Mouse (Mus musculus) kidney, embryonic 16.5 days (tissue): ENCODE measurements around the gene Fgb. TPM values are rescaled to one million over a fixed set of nuclear protein-coding genes. Genes with fewer than 3 reads are reported as not detected.

Source experiments
- ATAC-seq: fragments of 200-750 bp; cut with Nextera tagmentation; 2 replicates; pipeline ENCODE4 v1.8.0; 2017; ENCODE audit warnings: moderate TSS enrichment; ENCODE audit not compliant: low FRiP score, low TSS enrichment
- H3K27ac ChIP-seq: fragments of 300-500 bp; sonication (generic); 2 replicates; pipeline ENCODE4 v1.5.1; 2014; ENCODE audit warnings: low read length
- H3K27me3 ChIP-seq: fragments of 300-500 bp; sonication (generic); 2 replicates; pipeline ENCODE4 v1.6.1; 2014; ENCODE audit warnings: low read length, control low read depth, mixed read lengths; ENCODE audit not compliant: insufficient read depth
- H3K36me3 ChIP-seq: fragments of 300-500 bp; sonication (generic); 2 replicates; pipeline ENCODE4 v1.6.1; 2014; ENCODE audit warnings: low read length, control low read depth, mixed read lengths; ENCODE audit not compliant: insufficient read depth
- H3K4me1 ChIP-seq: fragments of 300-500 bp; sonication (generic); 2 replicates; pipeline ENCODE4 v1.6.1; 2014; ENCODE audit warnings: low read length, control low read depth, mixed read lengths; ENCODE audit not compliant: insufficient read depth
- H3K4me2 ChIP-seq: fragments of 300-500 bp; sonication (generic); replicated peaks from 2 replicates; pipeline ENCODE4 v1.6.1; 2014; ENCODE audit warnings: low read depth, low read length
- H3K4me3 ChIP-seq: fragments of 300-500 bp; sonication (generic); 2 replicates; pipeline ENCODE4 v1.5.1; 2014; ENCODE audit warnings: mild to moderate bottlenecking, low read length
- H3K9ac ChIP-seq: fragments of 300-500 bp; sonication (generic); replicated peaks from 2 replicates; pipeline ENCODE4 v1.6.1; 2014; ENCODE audit warnings: low read length
- H3K9me3 ChIP-seq: fragments of 300-500 bp; sonication (generic); 2 replicates; pipeline ENCODE4 v1.6.1; 2016; ENCODE audit warnings: low read length, control low read depth
- WGBS: fragments of 180-500 bp; shearing (Covaris S2); extraction: QIAGEN DNeasy Blood & Tissue Kit; methylation state at CpG from one replicate; pipeline ENCODE4 v1.1.7; 2014; 5-methylcytosine and 5-hydroxymethylcytosine counted together
- polyA plus RNA-seq: library from polyadenylated mRNA; unstranded; fragments of >200 nt; fragmentation: Nextera tagmentation; extraction: Ambion mirVana; gene quantifications from 2 replicates; pipeline ENCODE4 v1.2.1, GENCODE M21; 2015

Gene Fgb
- 3.2 and 3.6 TPM in 2 replicates for polyA plus RNA-seq

DNA sequence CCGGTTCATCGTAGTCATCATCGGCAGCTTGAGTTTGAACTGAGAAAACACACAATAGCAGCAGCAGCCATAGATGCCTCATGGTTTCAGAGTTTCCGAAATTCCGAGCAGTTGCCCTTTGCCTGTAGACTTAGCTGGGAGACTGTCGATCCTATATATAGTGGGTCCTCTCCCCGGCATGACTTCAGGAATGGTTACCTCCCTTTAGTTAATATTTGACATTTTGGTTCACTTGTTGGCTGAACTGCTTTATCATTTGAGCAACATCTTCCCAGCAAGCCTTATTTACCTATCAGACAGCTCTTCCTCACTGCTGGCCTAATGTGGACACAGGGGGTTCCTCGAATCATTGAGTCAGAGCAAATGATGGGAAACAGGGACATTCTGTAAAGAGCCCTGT, at the start of gene Fgb:
Fgb (minus strand) TSS at position 184 of the 400 bp plus-strand sequence.
- no peaks in the 10 kb centered on the region for H3K9me3 ChIP-seq
- no peak for ATAC-seq
- no peak within 1 kb of the TSS for H3K27ac ChIP-seq
- no peak within 1 kb of the TSS for H3K9ac ChIP-seq
- no peaks in the 10 kb centered on the region for H3K4me1 ChIP-seq
- no peaks in the 10 kb centered on the region for H3K36me3 ChIP-seq
- 81% methylated on average over 8 of the region's 8 CpGs for WGBS
- no peaks in the 10 kb centered on the region for H3K27me3 ChIP-seq
- H3K4me3 ChIP-seq, result no peak within 1 kb of the TSS
- no peak within 1 kb of the TSS for H3K4me2 ChIP-seq

DNA sequence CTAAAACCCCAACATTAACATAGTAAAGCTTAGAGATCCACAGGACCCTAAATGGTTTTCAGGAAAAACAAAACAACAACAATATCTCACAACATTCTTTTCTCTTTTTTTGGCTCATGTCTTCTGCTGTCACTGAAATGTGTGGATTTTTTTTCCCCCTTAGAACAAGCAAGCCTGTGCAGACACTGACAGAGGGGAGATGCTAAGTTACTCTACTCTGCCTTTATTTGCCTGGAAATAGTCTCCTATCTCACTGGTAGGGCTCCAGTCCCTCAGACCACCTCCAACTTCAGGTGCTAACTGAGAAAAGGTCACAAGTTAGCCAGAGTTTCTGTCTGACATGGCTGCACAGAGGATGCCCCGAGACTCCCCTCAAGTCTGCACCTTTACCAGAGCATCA, 49.5 kb upstream of the Fgb start:
- Histone ChIP-seq H3K4me2 (peak overlapping the region; percentile 52), H3K27ac (no peak overlapping the region), H3K9me3 (no peaks in the 10 kb centered on the region), H3K27me3 (peaks cover 7% of the 10 kb centered on the region; the same call in 1 of the 2 replicates), H3K9ac (no peak overlapping the region), H3K36me3 (no peaks in the 10 kb centered on the region), H3K4me1 (0 out of 2 replicates have a peak, but pooled peaks cover 3% of the 10 kb centered on the region), H3K4me3 (peak overlapping the region; percentile 24)
- no peak for ATAC-seq
- WGBS, result 97% methylated on average over 1 of the region's 1 CpGs

DNA sequence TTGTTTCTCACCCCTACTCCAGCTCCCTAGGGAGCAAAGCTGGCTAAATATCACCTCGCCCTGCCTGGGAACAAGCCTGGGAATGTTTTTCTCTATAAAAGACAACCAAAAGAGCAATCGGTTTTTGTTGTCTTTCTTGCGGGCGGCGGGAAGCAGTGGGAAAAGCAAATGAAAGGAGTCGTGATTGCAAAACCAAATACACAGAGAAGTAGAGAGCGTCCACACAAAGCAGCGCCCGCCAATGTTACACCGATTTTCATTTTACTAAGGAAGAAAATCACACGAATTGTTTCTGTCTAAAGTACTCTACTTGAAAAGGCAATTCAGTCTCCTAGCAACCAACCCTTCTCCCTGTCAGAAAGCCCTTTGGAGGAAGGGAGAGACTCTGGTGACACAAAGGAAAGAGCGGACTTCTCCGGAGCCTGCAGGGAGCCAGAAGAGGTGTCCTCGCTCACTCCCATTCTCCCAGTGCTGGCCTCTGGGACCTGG, 48.9 kb upstream of the Fgb start:
- Histone ChIP-seq H3K27ac (no peak overlapping the region), H3K9me3 (no peaks in the 10 kb centered on the region), H3K27me3 (peaks cover 7% of the 10 kb centered on the region; the same call in 1 of the 2 replicates), H3K4me3 (peak overlapping the region; percentile 24), H3K36me3 (no peaks in the 10 kb centered on the region), H3K4me2 (peak overlapping the region; percentile 52), H3K9ac (0 out of 2 replicates have a peak overlapping the region, but pooled peaks have one; percentile 41), H3K4me1 (0 out of 2 replicates have a peak, but pooled peaks cover 3% of the 10 kb centered on the region)
- WGBS, result 11% methylated on average over 14 of the region's 14 CpGs
- ATAC-seq, result no peak

DNA sequence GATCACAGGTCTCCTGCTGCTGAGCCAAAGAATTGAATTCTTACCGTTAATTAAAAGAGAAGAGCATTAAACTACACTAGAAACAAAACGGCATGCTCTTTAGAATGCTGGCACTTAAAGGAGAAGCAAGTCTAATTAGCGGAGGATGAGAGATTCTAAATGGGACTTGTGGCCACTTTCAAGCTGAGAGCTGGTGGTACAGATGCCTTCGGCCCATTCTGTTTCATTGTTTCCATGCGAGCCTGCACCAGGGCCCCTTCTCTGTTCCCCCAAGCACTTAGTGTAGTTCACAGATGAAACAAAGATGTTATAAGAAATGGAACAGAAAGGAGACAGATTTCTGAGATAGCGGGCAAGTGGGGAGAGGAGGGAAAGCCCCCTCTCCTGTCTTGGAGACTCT, 47.9 kb upstream of the Fgb start:
- WGBS, result 77% methylated on average over 6 of the region's 6 CpGs
- H3K9me3 ChIP-seq, result no peaks in the 10 kb centered on the region

DNA sequence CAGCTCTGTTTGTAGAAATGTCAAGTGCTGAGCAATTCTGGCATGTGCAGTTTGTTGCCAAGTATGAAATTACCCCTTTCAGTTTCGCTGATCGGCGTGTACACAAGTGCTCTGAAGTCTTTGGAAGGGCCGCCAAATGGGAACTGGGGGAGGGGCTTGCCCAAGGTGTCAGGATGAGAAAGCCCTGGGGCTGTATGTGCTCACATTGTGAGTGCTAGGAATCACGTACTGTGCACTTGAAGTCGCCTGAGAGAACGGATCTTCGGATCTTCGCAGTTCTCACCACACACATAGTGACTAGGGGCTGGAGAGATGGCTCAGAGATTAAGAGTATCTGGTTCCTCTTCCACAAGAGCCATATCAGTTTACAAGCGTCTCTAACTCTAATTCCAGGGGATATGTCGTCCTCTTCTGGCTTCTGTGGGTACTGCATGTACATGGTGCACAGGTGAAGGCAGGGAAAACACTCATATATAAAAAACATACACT, 30.9 kb upstream of the Fgb start:
- ATAC-seq, result peak; percentile 86
- WGBS, result under 1% methylated on average over 11 of the region's 11 CpGs
- no peaks in the 10 kb centered on the region for H3K27me3 ChIP-seq
- H3K36me3 ChIP-seq, result no peaks in the 10 kb centered on the region
- H3K4me2 ChIP-seq, result peak overlapping the region; percentile 61
- H3K9ac ChIP-seq, result peak overlapping the region; percentile 9
- no peak overlapping the region for H3K27ac ChIP-seq
- peaks cover 5% of the 10 kb centered on the region for H3K4me1 ChIP-seq
- H3K9me3 ChIP-seq, result no peaks in the 10 kb centered on the region
- H3K4me3 ChIP-seq, result peak overlapping the region; percentile 40

More for the DNA sequence above, 47.9 kb upstream of the Fgb start:
- Histone ChIP-seq H3K4me1 (0 out of 2 replicates have a peak, but pooled peaks cover 3% of the 10 kb centered on the region), H3K9ac (no peak overlapping the region), H3K36me3 (no peaks in the 10 kb centered on the region), H3K4me3 (no peak overlapping the region), H3K27ac (no peak overlapping the region), H3K27me3 (peaks cover 7% of the 10 kb centered on the region; the same call in 1 of the 2 replicates), H3K4me2 (no peak overlapping the region)
- ATAC-seq, result no peak

DNA sequence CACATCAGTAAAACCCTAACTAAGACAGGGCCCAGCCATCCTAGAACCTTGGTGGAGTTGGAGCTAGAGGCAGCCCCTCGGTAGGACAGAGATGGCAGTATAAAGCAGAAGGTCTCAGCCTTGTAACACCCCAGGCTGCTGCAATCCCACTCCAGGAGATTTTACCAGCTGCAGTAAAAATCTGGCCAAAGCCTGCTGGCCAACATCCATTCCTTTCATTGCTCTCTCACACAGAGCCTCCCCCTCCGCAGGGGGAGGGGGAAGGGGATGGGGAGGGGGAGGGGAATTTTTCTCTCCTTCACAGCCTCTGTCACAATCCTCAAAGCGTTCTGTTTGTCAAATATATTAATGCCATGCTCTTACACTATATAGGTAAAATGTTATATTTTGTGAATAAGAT, 26.9 kb upstream of the Fgb start:
- Histone ChIP-seq H3K9me3 (no peaks in the 10 kb centered on the region), H3K27ac (no peak overlapping the region), H3K4me1 (peaks cover 5% of the 10 kb centered on the region), H3K9ac (no peak overlapping the region), H3K4me2 (no peak overlapping the region), H3K27me3 (no peaks in the 10 kb centered on the region), H3K4me3 (no peak overlapping the region), H3K36me3 (peaks cover 13% of the 10 kb centered on the region; the same call in 1 of the 2 replicates)
- WGBS, result 28% methylated on average over 3 of the region's 3 CpGs
- ATAC-seq, result no peak

DNA sequence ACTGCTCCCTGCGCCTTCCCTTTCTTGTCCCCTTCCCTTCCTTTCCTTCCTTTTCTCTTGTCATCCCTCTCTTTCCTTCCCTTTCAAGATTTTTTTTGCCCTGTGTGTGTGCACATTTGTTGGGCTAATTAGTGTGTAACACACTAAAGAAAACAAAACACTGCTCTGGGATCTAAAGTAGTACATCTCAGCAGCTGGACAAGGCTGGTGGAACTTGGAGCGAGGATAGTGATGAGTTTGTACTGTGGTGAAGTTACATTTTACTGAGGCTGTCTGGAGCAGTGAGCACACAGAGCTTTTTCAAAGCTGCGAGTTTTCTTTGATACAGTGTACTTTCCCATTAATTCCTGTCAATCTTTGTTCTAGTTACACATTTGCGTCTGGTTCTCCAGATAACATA, 20.6 kb upstream of the Fgb start:
- Histone ChIP-seq H3K4me2 (no peak overlapping the region), H3K9me3 (no peaks in the 10 kb centered on the region), H3K27ac (no peak overlapping the region), H3K27me3 (no peaks in the 10 kb centered on the region), H3K9ac (no peak overlapping the region), H3K36me3 (peaks cover 67% of the 10 kb centered on the region), H3K4me1 (no peaks in the 10 kb centered on the region), H3K4me3 (no peak overlapping the region)
- 85% methylated on average over 4 of the region's 4 CpGs for WGBS
- no peak for ATAC-seq

DNA sequence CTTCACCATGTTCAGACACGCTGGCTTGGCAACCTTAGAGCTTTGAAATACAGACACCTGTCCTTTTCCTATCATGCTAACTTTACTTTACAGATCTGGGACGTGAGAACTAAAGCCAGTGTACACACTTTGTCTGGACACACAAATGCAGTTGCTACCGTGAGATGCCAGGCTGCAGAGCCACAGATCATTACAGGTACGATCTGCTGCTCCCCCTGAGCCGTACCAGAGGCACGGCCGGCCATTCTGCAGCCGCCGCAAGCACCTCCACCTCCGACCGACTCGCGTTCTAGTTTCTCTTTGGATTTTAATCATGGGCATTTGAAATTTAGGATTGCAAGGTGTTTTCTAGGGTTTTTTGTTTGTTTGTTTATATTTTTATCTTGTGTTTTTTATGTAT, 19.2 kb upstream of the Fgb start:
- no peak overlapping the region for H3K27ac ChIP-seq
- H3K4me2 ChIP-seq, result no peak overlapping the region
- no peaks in the 10 kb centered on the region for H3K9me3 ChIP-seq
- H3K9ac ChIP-seq, result no peak overlapping the region
- peaks cover 67% of the 10 kb centered on the region for H3K36me3 ChIP-seq
- no peak for ATAC-seq
- no peaks in the 10 kb centered on the region for H3K4me1 ChIP-seq
- WGBS, result 97% methylated on average over 13 of the region's 13 CpGs
- no peaks in the 10 kb centered on the region for H3K27me3 ChIP-seq
- no peak overlapping the region for H3K4me3 ChIP-seq

DNA sequence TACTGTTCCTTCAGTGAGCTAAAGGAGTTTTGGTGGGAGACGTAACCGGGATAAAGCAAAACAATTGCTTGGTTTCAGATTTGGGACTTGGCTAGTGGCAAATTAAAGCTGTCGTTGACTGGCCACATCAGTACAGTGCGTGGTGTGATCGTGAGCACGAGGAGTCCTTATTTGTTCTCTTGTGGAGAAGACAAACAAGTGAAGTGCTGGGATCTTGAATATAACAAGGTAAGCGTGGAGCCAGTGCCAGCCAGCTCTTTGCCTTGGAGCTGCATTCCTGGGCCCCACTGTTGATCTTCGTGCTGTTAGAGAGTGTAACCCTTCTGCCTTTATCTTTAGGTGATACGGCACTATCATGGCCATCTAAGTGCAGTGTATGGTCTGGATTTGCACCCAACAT, 18.3 kb upstream of the Fgb start:
- Histone ChIP-seq H3K4me2 (no peak overlapping the region), H3K4me3 (no peak overlapping the region), H3K27me3 (no peaks in the 10 kb centered on the region), H3K27ac (no peak overlapping the region), H3K4me1 (no peaks in the 10 kb centered on the region), H3K36me3 (peaks cover 73% of the 10 kb centered on the region), H3K9ac (no peak overlapping the region), H3K9me3 (no peaks in the 10 kb centered on the region)
- 92% methylated on average over 9 of the region's 9 CpGs for WGBS
- ATAC-seq, result no peak

DNA sequence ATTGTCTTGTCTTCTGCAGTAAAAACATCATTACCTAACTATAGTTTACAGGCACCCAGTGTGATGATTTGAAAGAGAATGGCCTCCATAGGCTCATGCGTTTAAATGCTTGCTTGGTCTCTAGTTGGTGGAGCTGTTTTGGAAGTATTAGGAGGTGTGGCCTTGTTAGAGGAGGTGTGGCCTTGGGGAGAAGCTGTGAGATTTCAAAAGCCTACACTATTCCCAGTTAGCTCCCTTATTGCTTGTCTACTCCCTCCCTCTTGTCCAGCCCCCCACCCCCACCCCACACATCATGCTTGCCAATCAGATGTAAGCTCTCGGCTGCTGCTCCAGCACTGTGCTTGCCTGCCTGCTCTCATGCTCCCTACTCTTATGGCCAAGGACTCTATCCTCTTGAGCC, 7.4 kb upstream of the Fgb start:
- Histone ChIP-seq H3K4me3 (no peak overlapping the region), H3K4me1 (peaks cover 8% of the 10 kb centered on the region), H3K27ac (no peak overlapping the region), H3K36me3 (peaks cover 43% of the 10 kb centered on the region), H3K4me2 (no peak overlapping the region), H3K9me3 (no peaks in the 10 kb centered on the region), H3K9ac (no peak overlapping the region), H3K27me3 (no peaks in the 10 kb centered on the region)
- 95% methylated on average over 2 of the region's 2 CpGs for WGBS
- no peak for ATAC-seq
